Mouse (Mus musculus) CH12F3 (cell line): ENCODE results near the gene Rnd1.

Experiments used
- in situ Hi-C: fragments of 300-500 bp; cut with MboI; formaldehyde crosslinking; loops from 2 replicates; pipeline ENCODE4 v1.14.3; 2020; ENCODE audit warnings: low sequenced_read_pairs

The Rnd1 gene

GRCm38 (mm10) chr15:98645057-98646026 is 31.9 kb downstream of the Rnd1 start:
- in situ Hi-C loops, result no loop called here

GRCm38 (mm10) chr15:98644406-98644805 is 32.9 kb downstream of the Rnd1 start:
- in situ Hi-C loops, result no loop called here

GRCm38 (mm10) chr15:98640157-98640556 is 37.1 kb downstream of the Rnd1 start:
- in situ Hi-C loops, result no loop called here

GRCm38 (mm10) chr15:98637155-98637554 is 40.1 kb downstream of the Rnd1 start:
- in situ Hi-C loops, result no loop called here

GRCm38 (mm10) chr15:98636517-98636916 is 40.7 kb downstream of the Rnd1 start:
- in situ Hi-C loops, result no loop called here

GRCm38 (mm10) chr15:98635291-98635841 is 41.9 kb downstream of the Rnd1 start:
- in situ Hi-C loops, result no loop called here

- in situ Hi-C loops, result no loop called here
Measured at GRCm38 (mm10) chr15:98634541-98635081, 42.6 kb downstream of the Rnd1 start.

GRCm38 (mm10) chr15:98633822-98634470 is 43.3 kb downstream of the Rnd1 start:
- in situ Hi-C loops, result no loop called here

- in situ Hi-C loops, result no loop called here
Measured at GRCm38 (mm10) chr15:98632921-98633320, 44.3 kb downstream of the Rnd1 start.

- in situ Hi-C loops, result no loop called here
Measured at GRCm38 (mm10) chr15:98632107-98632744, 45.0 kb downstream of the Rnd1 start.

- in situ Hi-C loops, result no loop called here
Measured at GRCm38 (mm10) chr15:98631493-98631892, 45.8 kb downstream of the Rnd1 start.

GRCm38 (mm10) chr15:98630540-98630939 is 46.7 kb downstream of the Rnd1 start, which contains the start of gene Cacnb3:
Gene Cacnb3 (plus strand): TSS chr15:98630840.
- in situ Hi-C loops, result no loop called here

GRCm38 (mm10) chr15:98629464-98629863 is 47.8 kb downstream of the Rnd1 start:
- in situ Hi-C loops, result no loop called here

GRCm38 (mm10) chr15:98628589-98629254 is 48.5 kb downstream of the Rnd1 start:
- in situ Hi-C loops, result no loop called here

- in situ Hi-C loops, result no loop called here
Measured at GRCm38 (mm10) chr15:98626487-98627212, 50.6 kb downstream of the Rnd1 start.

- in situ Hi-C loops, result no loop called here
Measured at GRCm38 (mm10) chr15:98626078-98626477, 51.2 kb downstream of the Rnd1 start.

GRCm38 (mm10) chr15:98623361-98623821 is 53.9 kb downstream of the Rnd1 start:
- in situ Hi-C loops, result no loop called here

- in situ Hi-C loops, result no loop called here
Measured at GRCm38 (mm10) chr15:98622721-98623120, 54.5 kb downstream of the Rnd1 start.

- in situ Hi-C loops, result no loop called here
Measured at GRCm38 (mm10) chr15:98622199-98622598, 55.1 kb downstream of the Rnd1 start.
